Mouse (Mus musculus) embryonic fibroblast, embryonic 13.5 days (primary cell): ENCODE results near the gene Fubp3.

Experiments used
- CTCF ChIP-seq: IDR thresholded peaks from 2 replicates; pipeline ENCODE4 v1.5.1; 2011; ENCODE audit warnings: mild to moderate bottlenecking, control low read depth, low read length, moderate library complexity, borderline replicate concordance; ENCODE audit not compliant: insufficient read depth
- POLR2A ChIP-seq: IDR thresholded peaks from 2 replicates; pipeline ENCODE4 v1.6.1; 2011; ENCODE audit warnings: low read depth, mild to moderate bottlenecking, control low read depth, low read length, moderate library complexity

GRCm38 (mm10) chr2:31638581-31639465 is 66.4 kb downstream of the Fubp3 start:
- TF ChIP-seq POLR2A (no peak), CTCF (no peak)
